Mouse (Mus musculus): ENCODE results near the gene Pik3ca.
"Not testable (repeated sequence)": the region's sequence is repeated elsewhere in the genome, so short reads cannot be mapped to it uniquely, and the experiment has no call there.

Gene Pik3ca

GRCm38 (mm10) chr3:32401591-32401990, 4.1 kb downstream of the Pik3ca start:
- DNase-seq (ENCODE audit: low spot score): no peak

- no peak for DNase-seq (ENCODE audit: low spot score)
Measured at GRCm38 (mm10) chr3:32402990-32403885, 5.8 kb downstream of the Pik3ca start.

GRCm38 (mm10) chr3:32405699-32406098, 8.2 kb downstream of the Pik3ca start:
- no peak for DNase-seq (ENCODE audit: low spot score)

- no peak for DNase-seq (ENCODE audit: low spot score)
Measured at GRCm38 (mm10) chr3:32406804-32407203, 9.3 kb downstream of the Pik3ca start.

GRCm38 (mm10) chr3:32408811-32409273, 11.4 kb downstream of the Pik3ca start:
- DNase-seq (ENCODE audit: low spot score): no peak

- DNase-seq (ENCODE audit: low spot score): no peak
Measured at GRCm38 (mm10) chr3:32412502-32413044, 15.1 kb downstream of the Pik3ca start.

- DNase-seq (ENCODE audit: low spot score): no peak
Measured at GRCm38 (mm10) chr3:32414381-32414780, 16.9 kb downstream of the Pik3ca start.

GRCm38 (mm10) chr3:32415370-32416309, 18.2 kb downstream of the Pik3ca start:
- DNase-seq (ENCODE audit: low spot score): no peak

- no peak for DNase-seq (ENCODE audit: low spot score)
Measured at GRCm38 (mm10) chr3:32417751-32418211, 20.3 kb downstream of the Pik3ca start.

- no peak for DNase-seq (ENCODE audit: low spot score)
Measured at GRCm38 (mm10) chr3:32419866-32420265, 22.4 kb downstream of the Pik3ca start.

- DNase-seq (ENCODE audit: low spot score): no peak
Measured at GRCm38 (mm10) chr3:32421115-32422054, 23.9 kb downstream of the Pik3ca start.

- DNase-seq (ENCODE audit: low spot score): no peak
Measured at GRCm38 (mm10) chr3:32427695-32428094, 30.2 kb downstream of the Pik3ca start.

GRCm38 (mm10) chr3:32428361-32428760, 30.9 kb downstream of the Pik3ca start:
- no peak for DNase-seq (ENCODE audit: low spot score)

GRCm38 (mm10) chr3:32428921-32429320, 31.4 kb downstream of the Pik3ca start:
- DNase-seq (ENCODE audit: low spot score): no peak

GRCm38 (mm10) chr3:32429351-32429750, 31.9 kb downstream of the Pik3ca start:
- DNase-seq (ENCODE audit: low spot score): not testable (repeated sequence)

- DNase-seq (ENCODE audit: low spot score): no peak
Measured at GRCm38 (mm10) chr3:32430394-32430793, 32.9 kb downstream of the Pik3ca start.

- DNase-seq (ENCODE audit: low spot score): no peak
Measured at GRCm38 (mm10) chr3:32434016-32434415, 36.5 kb downstream of the Pik3ca start.

GRCm38 (mm10) chr3:32436101-32436500, 38.6 kb downstream of the Pik3ca start:
- DNase-seq (ENCODE audit: low spot score): no peak

GRCm38 (mm10) chr3:32437297-32437696, 39.8 kb downstream of the Pik3ca start:
- no peak for DNase-seq (ENCODE audit: low spot score)

- no peak for DNase-seq (ENCODE audit: low spot score)
Measured at GRCm38 (mm10) chr3:32437820-32438219, 40.3 kb downstream of the Pik3ca start.

GRCm38 (mm10) chr3:32438716-32439115, 41.2 kb downstream of the Pik3ca start:
- DNase-seq (ENCODE audit: low spot score): no peak
